Mouse (Mus musculus): Measurements from ENCODE around the gene St8sia1.

- TF ChIP-seq CTCF (IDR thresholded peaks at IDR 0.05; ENCODE audit: low read depth) (no peak), EP300 (optimal IDR thresholded peaks at IDR 0.05) (no peak)
Measured at GRCm38 (mm10) chr6:142831706-142832105, 132.5 kb downstream of the St8sia1 start.

Measured in stomach, postnatal 0 days (tissue).